Mouse (Mus musculus): ENCODE measurements at regions not wholly inside any gene's neighbourhood (a gene's known extent, or its start where the extent isn't known, plus 50 kb on each side); places are given as distances from the start of the nearest gene placed in this dataset.

- H3K9me3 ChIP-seq, result no peaks in the 10 kb centered on the region
- no peak overlapping the region for H3K4me3 ChIP-seq
- no peaks in the 10 kb centered on the region for H3K36me3 ChIP-seq
- no peaks in the 10 kb centered on the region for H3K27me3 ChIP-seq (ENCODE audit: insufficient read depth, poor library complexity, severe bottlenecking)
- no peaks in the 10 kb centered on the region for H3K4me1 ChIP-seq
- H3K27ac ChIP-seq, result no peak overlapping the region
- DNase-seq (ENCODE audit: low spot score), result no peak
- WGBS, result 75% methylated on average over 1 of the region's 1 CpGs
Measured at GRCm38 (mm10) chr2:162712972-162713371, 52.0 kb upstream of the Ptprt start.

GRCm38 (mm10) chr2:162712394-162712793, 51.4 kb upstream of the Ptprt start:
- 78% methylated on average over 9 of the region's 9 CpGs for WGBS

More at GRCm38 (mm10) chr2:162712394-162712793, 51.4 kb upstream of the Ptprt start:
- Histone ChIP-seq H3K36me3 (no peaks in the 10 kb centered on the region), H3K27me3 (ENCODE audit: insufficient read depth, poor library complexity, severe bottlenecking) (no peaks in the 10 kb centered on the region), H3K27ac (no peak overlapping the region), H3K4me1 (no peaks in the 10 kb centered on the region), H3K4me3 (no peak overlapping the region), H3K9me3 (no peaks in the 10 kb centered on the region)
- no peak for DNase-seq (ENCODE audit: low spot score)
